Mouse (Mus musculus) liver, adult 2 months (tissue): ENCODE measurements at regions not wholly inside any gene's neighbourhood (a gene's known extent, or its start where the extent isn't known, plus 50 kb on each side); places are given as distances from the start of the nearest gene placed in this dataset.

Experiments used
- CTCF ChIP-seq: fragments of 200-500 bp; IDR thresholded peaks from 2 replicates; pipeline ENCODE4 v1.5.1; 2011; ENCODE audit warnings: low read depth, low read length, control low read depth
- POLR2A ChIP-seq: fragments of 200-500 bp; IDR thresholded peaks from 2 replicates; pipeline ENCODE4 v1.6.1; 2011; ENCODE audit warnings: low read length, control low read depth; ENCODE audit not compliant: insufficient read depth; ENCODE audit errors: extremely low read depth

GRCm38 (mm10) chr2:72597941-72598340 lies 122.0 kb downstream of the Cdca7 start:
- TF ChIP-seq CTCF (no peak), POLR2A (no peak)
